Mouse (Mus musculus): ENCODE results near the gene Odf4. TPM values are rescaled to one million over a fixed set of nuclear protein-coding genes. Genes with fewer than 3 reads are reported as not detected.
A peak's percentile ranks its signal among the peaks of the same experiment; 100 is the strongest.

The Odf4 gene
- polyA plus RNA-seq, 1 experiment from 2014 or later: 0.57 TPM

GRCm38 (mm10) chr11:68908846-68909503 is 17.9 kb downstream of the Odf4 start:
- no peaks in the 10 kb centered on the region for H3K4me1 ChIP-seq (replicated peaks)

DNA sequence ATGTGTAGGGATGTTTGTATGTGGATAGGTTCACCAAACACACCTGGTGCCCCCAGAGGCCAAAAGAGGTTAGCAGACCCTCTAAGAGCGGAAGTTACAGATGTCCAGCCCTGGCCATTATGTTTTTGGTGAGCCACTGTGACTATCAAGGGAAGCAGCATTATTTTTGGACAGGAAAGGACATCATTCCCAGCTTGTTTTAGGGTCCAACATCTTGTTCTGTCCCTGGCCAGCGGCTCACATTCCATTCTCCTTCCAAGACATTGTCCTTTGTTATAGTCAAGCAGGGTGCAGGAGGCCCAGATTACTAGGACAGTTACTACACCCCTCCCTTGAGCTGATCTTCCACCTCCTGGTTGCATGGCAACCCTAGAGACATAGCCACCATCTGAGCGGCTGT is 19.6 kb downstream of the Odf4 start:
- Histone ChIP-seq H3K9ac (replicated peaks) (no peak overlapping the region), H3K4me1 (replicated peaks) (peaks cover 7% of the 10 kb centered on the region), H3K27ac (no peak overlapping the region), H3K4me3 (replicated peaks) (no peak overlapping the region), H3K27me3 (no peaks in the 10 kb centered on the region), H3K36me3 (peaks cover 47% of the 10 kb centered on the region), H3K4me2 (replicated peaks) (no peak overlapping the region), H3K9me3 (no peaks in the 10 kb centered on the region)
- no peak for ATAC-seq
- WGBS: 78% methylated on average over 3 of the region's 3 CpGs

More at GRCm38 (mm10) chr11:68908846-68909503, 17.9 kb downstream of the Odf4 start:
- Histone ChIP-seq H3K4me3 (replicated peaks) (no peak overlapping the region), H3K27ac (no peak overlapping the region), H3K9ac (replicated peaks) (no peak overlapping the region), H3K9me3 (no peaks in the 10 kb centered on the region), H3K4me2 (replicated peaks) (no peak overlapping the region), H3K27me3 (no peaks in the 10 kb centered on the region), H3K36me3 (peaks cover 35% of the 10 kb centered on the region)
- 50% methylated on average over 7 of the region's 7 CpGs for WGBS
- ATAC-seq: no peak

DNA sequence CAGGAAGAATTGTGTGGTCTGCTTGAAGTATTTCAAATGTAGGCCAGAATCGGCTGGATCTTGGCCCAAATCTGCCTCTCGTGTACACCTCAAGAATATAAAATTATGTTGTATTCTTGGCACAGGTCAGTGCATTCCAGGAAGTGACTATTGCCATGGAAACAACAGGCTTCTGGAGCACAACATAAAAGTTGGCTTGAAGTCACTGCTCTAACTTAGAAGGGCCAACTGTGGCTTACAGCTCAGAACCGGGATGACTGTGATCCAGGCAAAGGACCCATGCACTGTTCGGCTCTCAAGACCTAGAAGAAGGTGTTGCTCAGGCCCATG is 20.5 kb downstream of the Odf4 start:
- Histone ChIP-seq H3K36me3 (peaks cover 47% of the 10 kb centered on the region), H3K9me3 (no peaks in the 10 kb centered on the region), H3K4me1 (replicated peaks) (peaks cover 8% of the 10 kb centered on the region), H3K4me2 (replicated peaks) (no peak overlapping the region), H3K4me3 (replicated peaks) (no peak overlapping the region), H3K27ac (no peak overlapping the region), H3K9ac (replicated peaks) (no peak overlapping the region), H3K27me3 (no peaks in the 10 kb centered on the region)
- ATAC-seq: no peak
- WGBS: 86% methylated on average over 4 of the region's 4 CpGs

DNA sequence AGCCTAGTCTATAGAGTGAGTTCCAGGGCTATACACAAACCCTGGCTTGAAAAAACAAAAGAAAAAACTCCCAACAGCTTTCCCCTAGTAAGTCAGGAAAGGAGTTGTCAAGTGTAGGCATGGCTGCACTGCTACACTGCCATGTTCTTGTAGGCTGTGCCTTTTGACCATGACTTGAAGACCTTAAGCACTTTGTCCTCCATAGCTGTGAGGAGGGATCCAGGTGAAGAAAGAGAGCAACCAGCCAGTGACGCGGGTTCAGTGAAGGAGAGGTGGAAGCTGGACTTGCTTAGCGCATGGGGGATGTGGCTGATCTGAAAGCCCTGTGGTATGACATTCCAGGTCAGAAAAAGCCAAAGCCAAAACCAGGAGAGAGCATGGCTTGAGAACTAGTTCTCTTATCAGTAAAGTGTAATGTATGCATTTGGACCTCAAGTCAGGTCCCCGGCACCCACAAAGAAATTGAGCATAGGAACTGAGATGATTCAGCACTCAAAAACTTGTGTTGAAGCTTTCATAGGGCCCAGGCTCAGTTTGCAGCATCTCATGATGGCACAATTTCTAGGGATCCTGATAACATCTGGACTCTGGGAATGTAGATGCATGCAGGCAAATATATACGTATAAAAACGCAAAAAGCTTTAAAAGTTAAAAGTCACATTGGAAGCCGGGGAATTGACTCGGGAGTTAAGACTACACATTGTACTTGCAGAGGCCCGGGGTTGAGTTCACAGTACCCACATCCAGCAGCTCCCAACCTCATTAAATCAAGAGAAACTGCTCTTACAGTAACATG is 21.0 kb downstream of the Odf4 start:
- peaks cover 47% of the 10 kb centered on the region for H3K36me3 ChIP-seq
- no peaks in the 10 kb centered on the region for H3K27me3 ChIP-seq
- no peaks in the 10 kb centered on the region for H3K9me3 ChIP-seq
- H3K4me1 ChIP-seq (replicated peaks): peaks cover 8% of the 10 kb centered on the region
- H3K4me3 ChIP-seq (replicated peaks): no peak overlapping the region
- H3K4me2 ChIP-seq (replicated peaks): no peak overlapping the region
- no peak overlapping the region for H3K27ac ChIP-seq
- H3K9ac ChIP-seq (replicated peaks): no peak overlapping the region
- 90% methylated on average over 9 of the region's 9 CpGs for WGBS
- ATAC-seq: no peak

DNA sequence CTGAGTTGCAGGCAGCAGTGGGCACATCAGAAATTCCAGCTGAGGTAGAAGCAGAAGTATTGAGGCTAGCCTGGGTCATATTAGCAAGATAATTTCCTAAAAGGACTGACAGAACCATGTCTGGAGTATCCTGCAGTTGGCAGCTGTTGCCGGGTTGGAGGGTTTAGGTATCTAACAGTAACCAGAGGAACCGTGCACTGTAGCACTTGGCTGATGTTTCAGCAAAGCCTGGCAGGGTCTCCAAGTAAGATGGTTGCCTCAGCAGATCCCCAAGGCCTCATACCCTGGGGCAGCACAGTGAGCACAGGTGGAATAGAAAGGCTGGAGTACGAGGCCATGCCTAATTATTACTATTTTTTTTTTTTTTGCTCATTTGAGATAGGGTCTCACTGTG is 21.7 kb downstream of the Odf4 start:
- no peaks in the 10 kb centered on the region for H3K9me3 ChIP-seq
- H3K27me3 ChIP-seq: peaks cover under 1% of the 10 kb centered on the region; the same call in 1 of the 2 replicates
- WGBS: 84% methylated on average over 3 of the region's 3 CpGs
- no peak for ATAC-seq
- peaks cover 8% of the 10 kb centered on the region for H3K4me1 ChIP-seq (replicated peaks)
- no peak overlapping the region for H3K4me3 ChIP-seq (replicated peaks)
- peaks cover 47% of the 10 kb centered on the region for H3K36me3 ChIP-seq
- H3K4me2 ChIP-seq (replicated peaks): no peak overlapping the region
- H3K9ac ChIP-seq (replicated peaks): no peak overlapping the region
- no peak overlapping the region for H3K27ac ChIP-seq

DNA sequence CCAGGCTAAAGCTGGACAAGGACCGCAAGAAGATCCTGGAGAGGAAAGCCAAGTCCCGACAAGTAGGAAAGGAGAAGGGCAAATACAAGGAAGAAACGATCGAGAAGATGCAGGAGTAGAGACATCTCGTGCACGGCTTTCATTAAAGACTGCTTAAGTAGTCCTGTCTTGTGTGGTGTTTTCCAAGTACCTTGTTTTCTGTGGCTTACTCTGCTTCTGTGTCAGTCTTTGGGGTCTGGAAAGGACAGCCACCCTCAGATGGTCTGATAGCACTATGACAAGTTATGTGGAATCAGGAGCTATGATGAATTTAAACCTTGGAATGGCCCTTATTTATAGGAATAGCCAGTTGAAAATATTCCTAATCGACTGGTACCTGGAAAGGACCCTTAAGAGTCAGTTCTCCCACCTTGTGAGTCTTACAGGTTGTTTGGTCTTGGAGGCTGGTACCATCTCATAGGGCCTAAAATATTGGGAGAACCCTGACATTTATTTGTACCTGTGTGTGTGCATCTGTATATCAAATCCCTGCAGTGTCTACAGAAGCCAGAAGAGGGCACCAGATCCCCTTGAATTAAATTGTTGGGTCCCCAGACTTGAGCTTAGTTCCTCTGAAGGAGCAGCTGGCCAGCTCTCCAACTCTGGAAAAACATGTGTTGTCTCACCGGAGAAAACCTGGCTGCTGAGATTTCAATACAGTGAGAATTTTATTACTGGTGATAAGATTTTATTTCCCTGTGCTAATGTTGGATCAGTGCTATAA is 22.3 kb downstream of the Odf4 start:
- no peak for ATAC-seq

DNA sequence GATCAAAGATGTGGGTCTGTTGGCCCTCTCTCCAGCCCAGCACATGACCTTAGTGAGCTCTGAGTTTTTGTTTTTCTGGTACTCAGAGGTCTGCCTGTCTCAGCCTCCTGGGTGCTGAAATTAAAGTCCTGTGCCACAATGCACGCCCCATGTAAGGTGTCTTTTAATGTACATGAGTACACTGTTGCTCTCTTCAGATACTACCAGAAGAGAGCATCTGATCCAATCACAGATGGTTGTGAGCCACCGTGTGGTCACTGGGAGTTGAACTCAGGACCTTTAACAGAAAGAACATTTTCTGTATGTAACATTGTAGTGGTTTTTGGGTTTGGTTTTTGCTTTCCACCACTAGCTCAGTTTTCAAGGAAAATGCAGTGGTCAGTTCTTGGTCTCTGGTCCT is 23.1 kb downstream of the Odf4 start:
- H3K27me3 ChIP-seq: peaks cover 10% of the 10 kb centered on the region; the same call in 1 of the 2 replicates
- H3K36me3 ChIP-seq: peaks cover 47% of the 10 kb centered on the region
- WGBS: 90% methylated on average over 2 of the region's 2 CpGs
- H3K27ac ChIP-seq: no peak overlapping the region
- no peak overlapping the region for H3K4me3 ChIP-seq (replicated peaks)
- peaks cover 8% of the 10 kb centered on the region for H3K4me1 ChIP-seq (replicated peaks)
- no peak for ATAC-seq
- H3K4me2 ChIP-seq (replicated peaks): no peak overlapping the region
- H3K9ac ChIP-seq (replicated peaks): no peak overlapping the region
- H3K9me3 ChIP-seq: no peaks in the 10 kb centered on the region

More for the DNA sequence above, 22.3 kb downstream of the Odf4 start:
- 86% methylated on average over 8 of the region's 8 CpGs for WGBS
- no peak overlapping the region for H3K4me3 ChIP-seq (replicated peaks)
- no peaks in the 10 kb centered on the region for H3K9me3 ChIP-seq
- peaks cover 4% of the 10 kb centered on the region; the same call in 1 of the 2 replicates for H3K27me3 ChIP-seq
- no peak overlapping the region for H3K9ac ChIP-seq (replicated peaks)
- H3K4me2 ChIP-seq (replicated peaks): no peak overlapping the region
- H3K27ac ChIP-seq: no peak overlapping the region
- H3K36me3 ChIP-seq: peaks cover 47% of the 10 kb centered on the region
- H3K4me1 ChIP-seq (replicated peaks): peaks cover 8% of the 10 kb centered on the region

- H3K9ac ChIP-seq (replicated peaks): peak overlapping the region; percentile 99
- no peak for ATAC-seq
- H3K9me3 ChIP-seq: no peaks in the 10 kb centered on the region
- no peak overlapping the region for H3K27ac ChIP-seq
- peak overlapping the region; percentile 97 for H3K4me3 ChIP-seq (replicated peaks)
- peaks cover 10% of the 10 kb centered on the region; the same call in 1 of the 2 replicates for H3K27me3 ChIP-seq
- H3K4me2 ChIP-seq (replicated peaks): peak overlapping the region; percentile 82
- H3K4me1 ChIP-seq (replicated peaks): peaks cover 8% of the 10 kb centered on the region
- H3K36me3 ChIP-seq: peaks cover 47% of the 10 kb centered on the region
- WGBS: 87% methylated on average over 5 of the region's 5 CpGs
Observed at GRCm38 (mm10) chr11:68902823-68903222, 24.1 kb downstream of the Odf4 start.

- peaks cover 45% of the 10 kb centered on the region for H3K36me3 ChIP-seq
- WGBS: 5% methylated on average over 11 of the region's 11 CpGs
- ATAC-seq: no peak
- H3K27ac ChIP-seq: no peak overlapping the region
- no peaks in the 10 kb centered on the region for H3K9me3 ChIP-seq
- H3K4me1 ChIP-seq (replicated peaks): peaks cover 8% of the 10 kb centered on the region
- H3K9ac ChIP-seq (replicated peaks): peak overlapping the region; percentile 99
- peaks cover 10% of the 10 kb centered on the region; the same call in 1 of the 2 replicates for H3K27me3 ChIP-seq
- H3K4me3 ChIP-seq (replicated peaks): peak overlapping the region; percentile 97
- peak overlapping the region; percentile 82 for H3K4me2 ChIP-seq (replicated peaks)
Observed at GRCm38 (mm10) chr11:68902367-68902766, 24.5 kb downstream of the Odf4 start.

GRCm38 (mm10) chr11:68902047-68902364 is 24.9 kb downstream of the Odf4 start:
- WGBS: 2% methylated on average over 10 of the region's 10 CpGs
- Histone ChIP-seq H3K27me3 (peaks cover 10% of the 10 kb centered on the region; the same call in 1 of the 2 replicates), H3K36me3 (peaks cover 41% of the 10 kb centered on the region), H3K4me3 (replicated peaks) (peak overlapping the region; percentile 97), H3K9ac (replicated peaks) (peak overlapping the region; percentile 99), H3K4me2 (replicated peaks) (peak overlapping the region; percentile 82), H3K27ac (peak overlapping the region; percentile 94), H3K9me3 (no peaks in the 10 kb centered on the region), H3K4me1 (replicated peaks) (peaks cover 8% of the 10 kb centered on the region)
- no peak for ATAC-seq

- H3K9ac ChIP-seq (replicated peaks): peak within 1 kb of the TSS; percentile 99
- peak within 1 kb of the TSS; percentile 82 for H3K4me2 ChIP-seq (replicated peaks)
- peak; percentile 94 for ATAC-seq
- H3K27ac ChIP-seq: peak within 1 kb of the TSS; percentile 94
- WGBS: under 1% methylated on average over 52 of the region's 52 CpGs
- peaks cover 10% of the 10 kb centered on the region; the same call in 1 of the 2 replicates for H3K27me3 ChIP-seq
- peaks cover 8% of the 10 kb centered on the region for H3K4me1 ChIP-seq (replicated peaks)
- H3K4me3 ChIP-seq (replicated peaks): peak within 1 kb of the TSS; percentile 97
- peaks cover 36% of the 10 kb centered on the region for H3K36me3 ChIP-seq
- no peaks in the 10 kb centered on the region for H3K9me3 ChIP-seq
Observed at GRCm38 (mm10) chr11:68901351-68902046, 25.4 kb downstream of the Odf4 start, which contains the start of gene Rpl26. Gene Rpl26, plus strand, starts transcription at chr11:68901583.
